Mouse (Mus musculus): ENCODE results near the gene Edn2.

DNA sequence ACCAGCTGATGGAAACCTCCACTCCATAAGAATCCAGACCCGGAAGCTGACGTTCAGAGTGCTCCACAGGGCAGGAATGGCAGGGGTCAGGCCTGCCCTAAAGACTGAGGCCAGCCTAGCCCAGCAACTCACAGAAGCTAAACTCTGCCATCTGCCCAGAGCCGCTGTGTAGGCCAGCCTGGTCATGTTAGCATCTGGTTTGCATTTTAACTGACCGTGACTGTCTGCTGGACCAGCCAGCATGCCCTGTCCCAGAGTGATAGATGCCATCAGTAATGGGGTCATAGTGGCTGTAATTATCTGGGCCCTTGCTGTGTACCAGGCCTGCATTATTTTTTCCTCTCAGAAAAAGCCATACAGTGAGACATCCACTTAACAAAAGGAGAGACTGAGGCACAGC lies 30.1 kb upstream of the Edn2 start:
- TF ChIP-seq POLR2A (IDR thresholded peaks at IDR 0.05; ENCODE audit: borderline replicate concordance, extremely low read depth, low read depth, low read length) (no peak), CTCF (IDR thresholded peaks at IDR 0.05; ENCODE audit: insufficient read depth, low read length) (no peak)
